Comparison of ENCODE assay signal across 19 mouse cellular contexts in the genomic region with DNA sequence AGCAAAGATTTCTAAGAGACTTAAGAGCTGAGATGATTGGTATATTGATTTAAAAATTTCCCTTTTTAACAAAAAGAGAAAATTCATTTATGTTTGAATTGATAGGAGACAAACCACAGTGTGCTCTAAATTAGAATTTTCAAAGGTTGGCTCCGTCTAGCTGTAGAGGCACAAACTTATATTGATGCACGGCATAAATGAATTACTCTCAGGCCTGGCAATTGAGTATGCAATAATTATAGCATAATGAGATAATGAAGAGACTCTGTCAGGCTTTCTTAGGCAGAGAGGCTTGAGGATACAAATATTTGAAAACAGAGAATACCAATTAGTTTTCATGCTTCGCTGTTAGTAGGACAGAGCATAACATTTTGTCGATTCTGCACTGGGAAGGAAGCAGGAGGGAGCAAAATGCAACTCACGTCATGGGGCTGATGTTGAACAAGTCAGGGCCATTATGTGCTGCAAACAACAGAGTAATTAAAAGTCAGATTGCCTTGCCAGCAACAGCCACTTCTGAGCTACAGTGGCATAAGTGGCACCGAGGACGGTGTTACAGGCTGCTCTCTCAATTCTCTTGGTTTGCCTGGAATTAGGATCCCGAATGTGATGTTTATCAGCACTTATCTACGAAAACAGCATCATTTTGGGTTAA.
DNase-seq lines count a peak whose midpoint lies in the region; ATAC-seq and TF ChIP-seq lines count a peak whose summit lies in the region.
"Had no signal": no experiment of that assay in that cellular context is flagged by ENCODE, and none has a peak within 500 bp of the region (broad histone marks: within the 10 kb centered on the region; RNA-seq: fewer than 3 reads in every experiment).

No protein-coding gene starts in this region.

- H3K4me2 ChIP-seq in hindbrain, embryonic 12.5 days (replicated peaks) = no peak overlapping the region
- no peak overlapping the region for H3K4me2 ChIP-seq in forebrain, postnatal 0 days (ENCODE audit: low read depth)
- no peak overlapping the region for H3K4me2 ChIP-seq in midbrain, embryonic 16.5 days (ENCODE audit: low read length)
- H3K4me2 ChIP-seq in heart, embryonic 12.5 days = no peak overlapping the region
- no peak overlapping the region for H3K4me2 ChIP-seq in lung, postnatal 0 days (replicated peaks; ENCODE audit: low read depth, low read length)
- H3K4me2 ChIP-seq: embryonic facial prominence, embryonic 15.5 days; heart, embryonic 13.5 days; intestine, embryonic 15.5 days; limb, embryonic 15.5 days; liver, embryonic 15.5 days had no signal

- 0 out of 2 replicates have a peak, but pooled peaks have one; percentile 22 for ATAC-seq in hindbrain, embryonic 12.5 days (ENCODE audit: low FRiP score)
- peak; percentile 36; the same call in 1 of the 2 replicates for ATAC-seq in forebrain, postnatal 0 days
- peak; percentile 70; the same call in 1 of the 2 replicates for ATAC-seq in midbrain, embryonic 16.5 days
- ATAC-seq in heart, embryonic 12.5 days (ENCODE audit: insufficient number of reproducible peaks, low FRiP score) = no peak
- ATAC-seq in lung, postnatal 0 days = no peak
- ATAC-seq: intestine, embryonic 15.5 days had no signal

- 75% methylated on average over 9 of the region's 9 CpGs for WGBS in hindbrain, embryonic 12.5 days
- 84% methylated on average over 9 of the region's 9 CpGs for WGBS in hindbrain, embryonic 10.5 days
- 33% methylated on average over 9 of the region's 9 CpGs for WGBS in forebrain, postnatal 0 days
- WGBS in midbrain, embryonic 16.5 days = 58% methylated on average over 9 of the region's 9 CpGs
- 71% methylated on average over 9 of the region's 9 CpGs for WGBS in heart, embryonic 12.5 days
- 56% methylated on average over 9 of the region's 9 CpGs for WGBS in lung, postnatal 0 days

- H3K9me3 ChIP-seq in hindbrain, embryonic 12.5 days (replicated peaks) = no peaks in the 10 kb centered on the region
- no peaks in the 10 kb centered on the region for H3K9me3 ChIP-seq in hindbrain, embryonic 10.5 days
- H3K9me3 ChIP-seq in forebrain, postnatal 0 days (ENCODE audit: low read length) = no peaks in the 10 kb centered on the region
- no peaks in the 10 kb centered on the region for H3K9me3 ChIP-seq in midbrain, embryonic 16.5 days (replicated peaks; ENCODE audit: control insufficient read depth, low read length, poor library complexity, severe bottlenecking)
- no peaks in the 10 kb centered on the region for H3K9me3 ChIP-seq in heart, embryonic 12.5 days (replicated peaks)
- no peaks in the 10 kb centered on the region for H3K9me3 ChIP-seq in lung, postnatal 0 days (ENCODE audit: low read length)
- H3K9me3 ChIP-seq: embryonic facial prominence, embryonic 15.5 days; heart, embryonic 13.5 days; intestine, embryonic 15.5 days; limb, embryonic 15.5 days; liver, embryonic 15.5 days had no signal

- no peak for TF ChIP-seq CTCF in brain, embryonic 14.5 days (IDR thresholded peaks at IDR 0.05; ENCODE audit: borderline replicate concordance, extremely low read depth, insufficient read depth, insufficient read length)
- TF ChIP-seq CTCF in forebrain, postnatal 0 days (IDR thresholded peaks at IDR 0.05; ENCODE audit: low read depth) = no peak
- no peak for TF ChIP-seq CTCF in lung, postnatal 0 days (IDR thresholded peaks at IDR 0.05)

- H3K27ac ChIP-seq in hindbrain, embryonic 12.5 days = no peak overlapping the region
- H3K27ac ChIP-seq in hindbrain, embryonic 10.5 days = no peak overlapping the region
- no peak overlapping the region for H3K27ac ChIP-seq in forebrain, postnatal 0 days (ENCODE audit: low read depth, low read length)
- 0 out of 2 replicates have a peak overlapping the region, but pooled peaks have one; percentile 7 for H3K27ac ChIP-seq in midbrain, embryonic 16.5 days (ENCODE audit: low read length)
- H3K27ac ChIP-seq in heart, embryonic 12.5 days (ENCODE audit: poor library complexity, severe bottlenecking) = no peak overlapping the region
- H3K27ac ChIP-seq in lung, postnatal 0 days (ENCODE audit: low read length) = no peak overlapping the region
- H3K27ac ChIP-seq: embryonic facial prominence, embryonic 15.5 days; heart, embryonic 13.5 days; intestine, embryonic 15.5 days; limb, embryonic 15.5 days; liver, embryonic 15.5 days had no signal

- no peak overlapping the region for H3K9ac ChIP-seq in hindbrain, embryonic 12.5 days
- H3K9ac ChIP-seq in forebrain, postnatal 0 days = no peak overlapping the region
- no peak overlapping the region for H3K9ac ChIP-seq in midbrain, embryonic 16.5 days (ENCODE audit: low read depth, low read length)
- no peak overlapping the region for H3K9ac ChIP-seq in heart, embryonic 12.5 days
- H3K9ac ChIP-seq in lung, postnatal 0 days (replicated peaks; ENCODE audit: low read depth) = no peak overlapping the region
- H3K9ac ChIP-seq: embryonic facial prominence, embryonic 15.5 days; heart, embryonic 13.5 days; intestine, embryonic 15.5 days; limb, embryonic 15.5 days; liver, embryonic 15.5 days had no signal

- H3K36me3 ChIP-seq in hindbrain, embryonic 12.5 days = no peaks in the 10 kb centered on the region
- H3K36me3 ChIP-seq in hindbrain, embryonic 10.5 days = no peaks in the 10 kb centered on the region
- H3K36me3 ChIP-seq in forebrain, postnatal 0 days (ENCODE audit: insufficient read depth) = no peaks in the 10 kb centered on the region
- no peaks in the 10 kb centered on the region for H3K36me3 ChIP-seq in midbrain, embryonic 16.5 days (ENCODE audit: control insufficient read depth, insufficient read depth, low read length)
- no peaks in the 10 kb centered on the region for H3K36me3 ChIP-seq in heart, embryonic 12.5 days
- H3K36me3 ChIP-seq in lung, postnatal 0 days (ENCODE audit: insufficient read depth, low read length) = no peaks in the 10 kb centered on the region
- H3K36me3 ChIP-seq: embryonic facial prominence, embryonic 15.5 days; heart, embryonic 13.5 days; intestine, embryonic 15.5 days; limb, embryonic 15.5 days; liver, embryonic 15.5 days had no signal

- TF ChIP-seq EP300 in lung, postnatal 0 days (IDR thresholded peaks at IDR 0.05) = no peak

- no peak for DNase-seq in hindbrain, embryonic 10.5 days (ENCODE audit: low spot score)
- peak; percentile 69 for DNase-seq in brain, embryonic 14.5 days (ENCODE audit: low read depth)
- peak; percentile 8 for DNase-seq in forebrain, postnatal 0 days
- DNase-seq in lung, postnatal 0 days (ENCODE audit: low spot score) = no peak
- DNase-seq in thymus, postnatal 14 days = no peak
- DNase-seq: cerebellum, adult 11 months; cerebellum, postnatal 25 days; heart, postnatal 36 days; kidney, adult 9 months; kidney, postnatal 25 days; thymus, postnatal 25 days had no signal

- no peaks in the 10 kb centered on the region for H3K27me3 ChIP-seq in hindbrain, embryonic 12.5 days
- H3K27me3 ChIP-seq in hindbrain, embryonic 10.5 days (ENCODE audit: insufficient read depth, poor library complexity, severe bottlenecking) = no peaks in the 10 kb centered on the region
- no peaks in the 10 kb centered on the region for H3K27me3 ChIP-seq in forebrain, postnatal 0 days (ENCODE audit: insufficient read depth, low read length)
- no peaks in the 10 kb centered on the region for H3K27me3 ChIP-seq in midbrain, embryonic 16.5 days (ENCODE audit: control insufficient read depth, insufficient read depth, low read depth, low read length)
- no peaks in the 10 kb centered on the region for H3K27me3 ChIP-seq in heart, embryonic 12.5 days (replicated peaks)
- no peaks in the 10 kb centered on the region for H3K27me3 ChIP-seq in lung, postnatal 0 days (replicated peaks; ENCODE audit: insufficient read depth, low read length)
- H3K27me3 ChIP-seq: embryonic facial prominence, embryonic 15.5 days; heart, embryonic 13.5 days; intestine, embryonic 15.5 days; limb, embryonic 15.5 days; liver, embryonic 15.5 days had no signal

- H3K4me1 ChIP-seq in hindbrain, embryonic 12.5 days = no peaks in the 10 kb centered on the region
- H3K4me1 ChIP-seq in hindbrain, embryonic 10.5 days (replicated peaks) = no peaks in the 10 kb centered on the region
- no peaks in the 10 kb centered on the region for H3K4me1 ChIP-seq in forebrain, postnatal 0 days (ENCODE audit: insufficient read depth)
- no peaks in the 10 kb centered on the region for H3K4me1 ChIP-seq in midbrain, embryonic 16.5 days (ENCODE audit: control insufficient read depth, insufficient read depth, low read length)
- no peaks in the 10 kb centered on the region for H3K4me1 ChIP-seq in heart, embryonic 12.5 days (replicated peaks)
- H3K4me1 ChIP-seq in lung, postnatal 0 days (ENCODE audit: insufficient read depth, low read depth, low read length) = no peaks in the 10 kb centered on the region
- H3K4me1 ChIP-seq: embryonic facial prominence, embryonic 15.5 days; heart, embryonic 13.5 days; intestine, embryonic 15.5 days; limb, embryonic 15.5 days; liver, embryonic 15.5 days had no signal

- no peak overlapping the region for H3K4me3 ChIP-seq in hindbrain, embryonic 12.5 days
- H3K4me3 ChIP-seq in hindbrain, embryonic 10.5 days = no peak overlapping the region
- H3K4me3 ChIP-seq in forebrain, postnatal 0 days (ENCODE audit: low read depth, low read length) = no peak overlapping the region
- no peak overlapping the region for H3K4me3 ChIP-seq in midbrain, embryonic 16.5 days (ENCODE audit: low read depth, low read length)
- H3K4me3 ChIP-seq in heart, embryonic 12.5 days = no peak overlapping the region
- no peak overlapping the region for H3K4me3 ChIP-seq in lung, postnatal 0 days (ENCODE audit: low read depth, low read length)
- H3K4me3 ChIP-seq: embryonic facial prominence, embryonic 15.5 days; heart, embryonic 13.5 days; intestine, embryonic 15.5 days; limb, embryonic 15.5 days; liver, embryonic 15.5 days had no signal

- TF ChIP-seq POLR2A in brain, embryonic 14.5 days (IDR thresholded peaks at IDR 0.05; ENCODE audit: borderline replicate concordance, extremely low read depth, insufficient read depth, insufficient read length, poor library complexity, severe bottlenecking) = no peak

Comparison
In these comparisons a context has a peak if more than half of its experiments do, and no peak if none do; other contexts are left out.
1. ATAC-seq: peak in hindbrain, embryonic 12.5 days (single experiment), forebrain, postnatal 0 days (single experiment) and midbrain, embryonic 16.5 days (single experiment); none in heart, embryonic 12.5 days (single experiment) and lung, postnatal 0 days (single experiment).
2. DNase-seq: peak in brain, embryonic 14.5 days (single experiment) and forebrain, postnatal 0 days (single experiment); none in hindbrain, embryonic 10.5 days (single experiment), lung, postnatal 0 days (single experiment) and thymus, postnatal 14 days (single experiment).